Mouse (Mus musculus): ENCODE measurements at regions not wholly inside any gene's neighbourhood (a gene's known extent, or its start where the extent isn't known, plus 50 kb on each side); places are given as distances from the start of the nearest gene placed in this dataset.

- no peak overlapping the region for H3K27ac ChIP-seq (replicated peaks; ENCODE audit: low read depth, low read length)
- H3K4me2 ChIP-seq (replicated peaks; ENCODE audit: low read depth, low read length, severe bottlenecking) = no peak overlapping the region
- WGBS = 94% methylated on average over 4 of the region's 4 CpGs
- no peak for DNase-seq (ENCODE audit: low spot score)
- H3K27me3 ChIP-seq (ENCODE audit: control insufficient read depth, insufficient read depth, low read length) = no peaks in the 10 kb centered on the region
- H3K9me3 ChIP-seq (ENCODE audit: control insufficient read depth, low read length) = no peaks in the 10 kb centered on the region
- no peak overlapping the region for H3K4me3 ChIP-seq (replicated peaks; ENCODE audit: low read length)
- no peak for TF ChIP-seq POLR2A (IDR thresholded peaks at IDR 0.05; ENCODE audit: borderline replicate concordance, extremely low read depth, insufficient read depth, insufficient read length)
- H3K4me1 ChIP-seq (ENCODE audit: control insufficient read depth, insufficient read depth, low read length) = peaks cover 25% of the 10 kb centered on the region
- ATAC-seq (ENCODE audit: low FRiP score, low read depth) = no peak
- H3K9ac ChIP-seq (ENCODE audit: low read depth, low read length, severe bottlenecking) = no peak overlapping the region
- no peaks in the 10 kb centered on the region for H3K36me3 ChIP-seq (ENCODE audit: control insufficient read depth, insufficient read depth, low read length)
These were observed 76.6 kb upstream of the Hes1 start for GRCm38 (mm10) chr16:29987595-29987994.

- Histone ChIP-seq H3K4me1 (ENCODE audit: control insufficient read depth, insufficient read depth, low read length) (peaks cover 26% of the 10 kb centered on the region), H3K9ac (ENCODE audit: low read depth, low read length, severe bottlenecking) (no peak overlapping the region), H3K4me2 (replicated peaks; ENCODE audit: low read depth, low read length, severe bottlenecking) (no peak overlapping the region), H3K27ac (replicated peaks; ENCODE audit: low read depth, low read length) (no peak overlapping the region), H3K36me3 (ENCODE audit: control insufficient read depth, insufficient read depth, low read length) (no peaks in the 10 kb centered on the region), H3K27me3 (ENCODE audit: control insufficient read depth, insufficient read depth, low read length) (no peaks in the 10 kb centered on the region), H3K4me3 (replicated peaks; ENCODE audit: low read length) (no peak overlapping the region), H3K9me3 (ENCODE audit: control insufficient read depth, low read length) (no peaks in the 10 kb centered on the region)
- 95% methylated on average over 6 of the region's 6 CpGs for WGBS
- no peak for TF ChIP-seq POLR2A (IDR thresholded peaks at IDR 0.05; ENCODE audit: borderline replicate concordance, extremely low read depth, insufficient read depth, insufficient read length)
- no peak for ATAC-seq (ENCODE audit: low FRiP score, low read depth)
- no peak for DNase-seq (ENCODE audit: low spot score)
These were observed 76.2 kb upstream of the Hes1 start for GRCm38 (mm10) chr16:29987999-29988398.

GRCm38 (mm10) chr16:29989308-29989707 is 74.9 kb upstream of the Hes1 start:
- H3K36me3 ChIP-seq (ENCODE audit: control insufficient read depth, insufficient read depth, low read length) = no peaks in the 10 kb centered on the region
- no peak for DNase-seq (ENCODE audit: low spot score)
- WGBS = 70% methylated on average over 1 of the region's 1 CpGs
- no peak for TF ChIP-seq POLR2A (IDR thresholded peaks at IDR 0.05; ENCODE audit: borderline replicate concordance, extremely low read depth, insufficient read depth, insufficient read length)
- no peak overlapping the region for H3K9ac ChIP-seq (ENCODE audit: low read depth, low read length, severe bottlenecking)
- no peak overlapping the region for H3K4me3 ChIP-seq (replicated peaks; ENCODE audit: low read length)
- H3K27ac ChIP-seq (replicated peaks; ENCODE audit: low read depth, low read length) = no peak overlapping the region
- H3K4me2 ChIP-seq (replicated peaks; ENCODE audit: low read depth, low read length, severe bottlenecking) = no peak overlapping the region
- ATAC-seq (ENCODE audit: low FRiP score, low read depth) = no peak
- no peaks in the 10 kb centered on the region for H3K9me3 ChIP-seq (ENCODE audit: control insufficient read depth, low read length)
- H3K4me1 ChIP-seq (ENCODE audit: control insufficient read depth, insufficient read depth, low read length) = peaks cover 33% of the 10 kb centered on the region
- no peaks in the 10 kb centered on the region for H3K27me3 ChIP-seq (ENCODE audit: control insufficient read depth, insufficient read depth, low read length)

GRCm38 (mm10) chr16:29990393-29990792 is 73.8 kb upstream of the Hes1 start:
- WGBS = 68% methylated on average over 3 of the region's 3 CpGs
- no peak overlapping the region for H3K4me3 ChIP-seq (replicated peaks; ENCODE audit: low read length)
- no peak overlapping the region for H3K4me2 ChIP-seq (replicated peaks; ENCODE audit: low read depth, low read length, severe bottlenecking)
- no peak overlapping the region for H3K9ac ChIP-seq (ENCODE audit: low read depth, low read length, severe bottlenecking)
- H3K9me3 ChIP-seq (ENCODE audit: control insufficient read depth, low read length) = no peaks in the 10 kb centered on the region
- TF ChIP-seq POLR2A (IDR thresholded peaks at IDR 0.05; ENCODE audit: borderline replicate concordance, extremely low read depth, insufficient read depth, insufficient read length) = no peak
- no peak overlapping the region for H3K27ac ChIP-seq (replicated peaks; ENCODE audit: low read depth, low read length)
- ATAC-seq (ENCODE audit: low FRiP score, low read depth) (no peak), DNase-seq (ENCODE audit: low spot score) (no peak)
- H3K36me3 ChIP-seq (ENCODE audit: control insufficient read depth, insufficient read depth, low read length) = no peaks in the 10 kb centered on the region
- no peaks in the 10 kb centered on the region for H3K27me3 ChIP-seq (ENCODE audit: control insufficient read depth, insufficient read depth, low read length)
- H3K4me1 ChIP-seq (ENCODE audit: control insufficient read depth, insufficient read depth, low read length) = peaks cover 35% of the 10 kb centered on the region

- WGBS = 67% methylated on average over 9 of the region's 9 CpGs
- peaks cover 41% of the 10 kb centered on the region for H3K4me1 ChIP-seq (ENCODE audit: control insufficient read depth, insufficient read depth, low read length)
These were observed 73.2 kb upstream of the Hes1 start for GRCm38 (mm10) chr16:29990795-29991587.

More at GRCm38 (mm10) chr16:29990795-29991587, 73.2 kb upstream of the Hes1 start:
- ATAC-seq (ENCODE audit: low FRiP score, low read depth) (no peak), DNase-seq (ENCODE audit: low spot score) (no peak)
- Histone ChIP-seq H3K9me3 (ENCODE audit: control insufficient read depth, low read length) (no peaks in the 10 kb centered on the region), H3K27me3 (ENCODE audit: control insufficient read depth, insufficient read depth, low read length) (no peaks in the 10 kb centered on the region), H3K4me3 (replicated peaks; ENCODE audit: low read length) (no peak overlapping the region), H3K36me3 (ENCODE audit: control insufficient read depth, insufficient read depth, low read length) (no peaks in the 10 kb centered on the region), H3K9ac (ENCODE audit: low read depth, low read length, severe bottlenecking) (no peak overlapping the region), H3K4me2 (replicated peaks; ENCODE audit: low read depth, low read length, severe bottlenecking) (no peak overlapping the region), H3K27ac (replicated peaks; ENCODE audit: low read depth, low read length) (no peak overlapping the region)
- no peak for TF ChIP-seq POLR2A (IDR thresholded peaks at IDR 0.05; ENCODE audit: borderline replicate concordance, extremely low read depth, insufficient read depth, insufficient read length)
